Mouse (Mus musculus): ENCODE data around the gene Mdm2.

GRCm38 (mm10) chr10:117714048-117714545 lies 3.5 kb upstream of the Mdm2 start:
- TF ChIP-seq CTCF (conservative IDR thresholded peaks at IDR 0.05 in 1 of 2, IDR thresholded peaks at IDR 0.05 in 1 of 2; ENCODE audit: low read depth in 2 of 2, low read length in 2 of 2), result no peak
- no peak for TF ChIP-seq MYC (IDR thresholded peaks at IDR 0.05; ENCODE audit: low read depth, low read length)
- TF ChIP-seq GABPA (IDR thresholded peaks at IDR 0.05; ENCODE audit: insufficient replicate concordance, low read depth, low read length), result no peak
- no peak for TF ChIP-seq POLR2AphosphoS2 (IDR thresholded peaks at IDR 0.05; ENCODE audit: low read depth, low read length)
- TF ChIP-seq UBTF (IDR thresholded peaks at IDR 0.05; ENCODE audit: low read depth, low read length), result no peak
- TF ChIP-seq HCFC1 (IDR thresholded peaks at IDR 0.05; ENCODE audit: low read depth, low read length), result no peak
- no peak for TF ChIP-seq MAX (IDR thresholded peaks at IDR 0.05; ENCODE audit: low read length)
- no peak for TF ChIP-seq POLR2A (IDR thresholded peaks at IDR 0.05; ENCODE audit: low read depth, low read length)
- TF ChIP-seq RAD21 (IDR thresholded peaks at IDR 0.05; ENCODE audit: low read depth, low read length), result no peak
- no peak for TF ChIP-seq MXI1 (IDR thresholded peaks at IDR 0.05; ENCODE audit: low read depth, low read length)
- TF ChIP-seq BHLHE40 (IDR thresholded peaks at IDR 0.05; ENCODE audit: low read depth, low read length), result no peak
- no peak for TF ChIP-seq NRF1 (IDR thresholded peaks at IDR 0.05; ENCODE audit: low read depth, low read length)
- no peak for TF ChIP-seq TCF12 (IDR thresholded peaks at IDR 0.05; ENCODE audit: low read depth, low read length)
- no peak for TF ChIP-seq ZNF384 (IDR thresholded peaks at IDR 0.05; ENCODE audit: low read depth, low read length)
